Mouse (Mus musculus): ENCODE data around the gene Nell2. TPM values are rescaled to one million over a fixed set of nuclear protein-coding genes. Genes with fewer than 3 reads are reported as not detected.
"Not testable (repeated sequence)": the region's sequence is repeated elsewhere in the genome, so short reads cannot be mapped to it uniquely, and the experiment has no call there.

Nell2 gene
- polyA plus RNA-seq, 1 experiment from 2014 or later, result 0.17 TPM

- Histone ChIP-seq H3K4me1 (ENCODE audit: insufficient read depth, low read depth, low read length) (no peaks in the 10 kb centered on the region), H3K9ac (replicated peaks; ENCODE audit: low read depth) (no peak overlapping the region), H3K27ac (ENCODE audit: low read length) (no peak overlapping the region), H3K4me3 (ENCODE audit: low read depth, low read length) (no peak overlapping the region), H3K9me3 (ENCODE audit: low read length) (no peaks in the 10 kb centered on the region), H3K27me3 (replicated peaks; ENCODE audit: insufficient read depth, low read length) (peaks cover 25% of the 10 kb centered on the region), H3K36me3 (ENCODE audit: insufficient read depth, low read length) (no peaks in the 10 kb centered on the region), H3K4me2 (replicated peaks; ENCODE audit: low read depth, low read length) (no peak overlapping the region)
- TF ChIP-seq EP300 (IDR thresholded peaks at IDR 0.05), result no peak
- TF ChIP-seq CTCF (IDR thresholded peaks at IDR 0.05), result peak; percentile 51
- WGBS, result 9% methylated on average over 5 of the region's 5 CpGs
- ATAC-seq, result no peak
- DNase-seq (ENCODE audit: low spot score), result peak; percentile 8
These were observed 2.4 kb downstream of the Nell2 start for GRCm38 (mm10) chr15:95525997-95526396.

DNA sequence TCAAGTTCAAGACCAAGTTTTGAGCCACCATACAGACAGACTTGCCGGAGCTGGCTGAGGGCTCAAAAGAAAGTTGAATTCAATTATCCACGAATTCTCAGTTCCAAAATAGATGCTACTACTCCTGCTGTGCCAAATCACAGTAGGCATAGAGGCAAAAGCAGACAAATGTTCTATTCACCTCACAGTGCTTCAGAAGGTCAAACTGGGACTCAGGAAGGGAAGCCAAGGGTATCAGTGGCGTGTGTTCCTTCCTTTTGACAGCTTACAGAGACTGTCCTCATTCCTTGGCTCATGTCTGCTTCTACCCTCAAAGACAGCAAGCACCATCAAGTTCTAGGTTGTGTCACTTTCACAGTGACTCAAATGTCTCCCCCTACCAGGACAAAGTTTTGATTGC, 10.2 kb downstream of the Nell2 start:
- Histone ChIP-seq H3K36me3 (ENCODE audit: insufficient read depth, low read length) (no peaks in the 10 kb centered on the region), H3K9ac (replicated peaks; ENCODE audit: low read depth) (no peak overlapping the region), H3K4me3 (ENCODE audit: low read depth, low read length) (no peak overlapping the region), H3K9me3 (ENCODE audit: low read length) (no peaks in the 10 kb centered on the region), H3K27me3 (replicated peaks; ENCODE audit: insufficient read depth, low read length) (no peaks in the 10 kb centered on the region), H3K27ac (ENCODE audit: low read length) (no peak overlapping the region), H3K4me2 (replicated peaks; ENCODE audit: low read depth, low read length) (no peak overlapping the region), H3K4me1 (ENCODE audit: insufficient read depth, low read depth, low read length) (no peaks in the 10 kb centered on the region)
- no peak for DNase-seq (ENCODE audit: low spot score)
- ATAC-seq, result no peak
- no peak for TF ChIP-seq CTCF (IDR thresholded peaks at IDR 0.05)
- no peak for TF ChIP-seq EP300 (IDR thresholded peaks at IDR 0.05)
- 69% methylated on average over 3 of the region's 3 CpGs for WGBS

- ATAC-seq; DNase-seq (ENCODE audit: low spot score); H3K9me3 ChIP-seq (ENCODE audit: low read length); H3K36me3 ChIP-seq (ENCODE audit: insufficient read depth, low read length); H3K27ac ChIP-seq (ENCODE audit: low read length); H3K4me1 ChIP-seq (ENCODE audit: insufficient read depth, low read depth, low read length); H3K4me2 ChIP-seq (replicated peaks; ENCODE audit: low read depth, low read length); H3K4me3 ChIP-seq (ENCODE audit: low read depth, low read length); H3K27me3 ChIP-seq (replicated peaks; ENCODE audit: insufficient read depth, low read length); H3K9ac ChIP-seq (replicated peaks; ENCODE audit: low read depth): not testable (repeated sequence)
- 55% methylated on average over 2 of the region's 2 CpGs for WGBS
These were observed 15.1 kb downstream of the Nell2 start for GRCm38 (mm10) chr15:95513306-95513705.

DNA sequence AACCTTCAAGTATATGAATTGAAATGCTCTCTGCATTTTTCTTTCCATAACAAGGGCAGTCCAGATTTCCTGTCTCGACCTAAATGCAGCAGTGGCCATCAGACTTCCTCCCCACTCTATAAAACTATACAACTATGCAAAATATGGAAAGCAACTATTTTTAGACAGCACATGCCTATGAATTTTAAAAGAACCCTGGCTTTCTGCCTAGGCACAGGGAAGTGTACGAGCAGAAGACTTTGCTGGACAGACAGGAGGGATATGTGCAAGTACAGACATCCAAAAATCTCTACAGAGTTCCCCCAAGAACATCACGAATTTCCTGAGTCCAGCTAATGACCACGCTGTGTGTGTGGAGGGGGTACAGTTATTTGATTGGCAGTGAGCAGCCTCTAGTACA, 32.7 kb downstream of the Nell2 start:
- no peak for DNase-seq (ENCODE audit: low spot score)
- 54% methylated on average over 4 of the region's 4 CpGs for WGBS
- TF ChIP-seq EP300 (IDR thresholded peaks at IDR 0.05) (no peak), CTCF (IDR thresholded peaks at IDR 0.05) (no peak)

DNA sequence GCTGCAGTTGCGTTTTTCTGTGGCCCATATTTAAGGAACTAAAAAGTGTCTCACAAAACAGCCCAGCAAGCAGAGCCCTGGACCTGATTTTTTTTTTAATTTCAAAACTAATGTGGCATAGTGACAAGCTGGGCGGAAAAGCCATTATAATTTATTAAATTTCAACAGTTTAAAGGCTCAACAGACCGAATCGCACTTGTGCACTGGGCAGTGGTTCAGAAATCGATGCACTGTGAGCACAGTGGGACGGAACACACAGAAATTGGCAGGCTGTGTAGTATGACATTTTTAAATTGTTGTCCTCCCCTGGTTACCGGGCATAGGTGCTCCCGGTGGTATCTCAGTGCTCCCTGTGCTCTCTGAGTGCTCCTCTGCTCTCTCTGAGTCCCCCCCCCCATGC, 33.2 kb downstream of the Nell2 start:
- Histone ChIP-seq H3K9me3 (ENCODE audit: low read length) (no peaks in the 10 kb centered on the region), H3K27me3 (replicated peaks; ENCODE audit: insufficient read depth, low read length) (no peaks in the 10 kb centered on the region), H3K4me1 (ENCODE audit: insufficient read depth, low read depth, low read length) (no peaks in the 10 kb centered on the region), H3K4me2 (replicated peaks; ENCODE audit: low read depth, low read length) (no peak overlapping the region), H3K4me3 (ENCODE audit: low read depth, low read length) (no peak overlapping the region), H3K27ac (ENCODE audit: low read length) (no peak overlapping the region), H3K36me3 (ENCODE audit: insufficient read depth, low read length) (no peaks in the 10 kb centered on the region), H3K9ac (replicated peaks; ENCODE audit: low read depth) (no peak overlapping the region)
- ATAC-seq, result no peak
- TF ChIP-seq EP300 (IDR thresholded peaks at IDR 0.05) (no peak), CTCF (IDR thresholded peaks at IDR 0.05) (no peak)
- no peak for DNase-seq (ENCODE audit: low spot score)
- WGBS, result 85% methylated on average over 8 of the region's 8 CpGs

More for the DNA sequence above, 32.7 kb downstream of the Nell2 start:
- H3K9me3 ChIP-seq (ENCODE audit: low read length), result no peaks in the 10 kb centered on the region
- no peaks in the 10 kb centered on the region for H3K27me3 ChIP-seq (replicated peaks; ENCODE audit: insufficient read depth, low read length)
- no peak for ATAC-seq
- H3K4me3 ChIP-seq (ENCODE audit: low read depth, low read length), result no peak overlapping the region
- no peak overlapping the region for H3K9ac ChIP-seq (replicated peaks; ENCODE audit: low read depth)
- no peaks in the 10 kb centered on the region for H3K36me3 ChIP-seq (ENCODE audit: insufficient read depth, low read length)
- H3K27ac ChIP-seq (ENCODE audit: low read length), result no peak overlapping the region
- H3K4me1 ChIP-seq (ENCODE audit: insufficient read depth, low read depth, low read length), result no peaks in the 10 kb centered on the region
- no peak overlapping the region for H3K4me2 ChIP-seq (replicated peaks; ENCODE audit: low read depth, low read length)

GRCm38 (mm10) chr15:95492201-95492600, 36.2 kb downstream of the Nell2 start:
- H3K9me3 ChIP-seq (ENCODE audit: low read length), result no peaks in the 10 kb centered on the region
- no peak overlapping the region for H3K4me3 ChIP-seq (ENCODE audit: low read depth, low read length)
- DNase-seq (ENCODE audit: low spot score), result no peak
- no peak for TF ChIP-seq CTCF (IDR thresholded peaks at IDR 0.05)
- no peak for TF ChIP-seq EP300 (IDR thresholded peaks at IDR 0.05)
- no peaks in the 10 kb centered on the region for H3K4me1 ChIP-seq (ENCODE audit: insufficient read depth, low read depth, low read length)
- no peak for ATAC-seq
- no peak overlapping the region for H3K27ac ChIP-seq (ENCODE audit: low read length)
- H3K4me2 ChIP-seq (replicated peaks; ENCODE audit: low read depth, low read length), result no peak overlapping the region
- H3K36me3 ChIP-seq (ENCODE audit: insufficient read depth, low read length), result no peaks in the 10 kb centered on the region
- 49% methylated on average over 5 of the region's 5 CpGs for WGBS
- H3K27me3 ChIP-seq (replicated peaks; ENCODE audit: insufficient read depth, low read length), result no peaks in the 10 kb centered on the region
- H3K9ac ChIP-seq (replicated peaks; ENCODE audit: low read depth), result no peak overlapping the region

GRCm38 (mm10) chr15:95489174-95489573, 39.2 kb downstream of the Nell2 start:
- no peak for ATAC-seq
- no peaks in the 10 kb centered on the region for H3K4me1 ChIP-seq (ENCODE audit: insufficient read depth, low read depth, low read length)
- H3K27ac ChIP-seq (ENCODE audit: low read length), result no peak overlapping the region
- H3K9ac ChIP-seq (replicated peaks; ENCODE audit: low read depth), result no peak overlapping the region
- DNase-seq (ENCODE audit: low spot score), result no peak
- H3K9me3 ChIP-seq (ENCODE audit: low read length), result no peaks in the 10 kb centered on the region
- WGBS, result 80% methylated on average over 4 of the region's 4 CpGs
- H3K27me3 ChIP-seq (replicated peaks; ENCODE audit: insufficient read depth, low read length), result no peaks in the 10 kb centered on the region
- no peaks in the 10 kb centered on the region for H3K36me3 ChIP-seq (ENCODE audit: insufficient read depth, low read length)
- H3K4me2 ChIP-seq (replicated peaks; ENCODE audit: low read depth, low read length), result no peak overlapping the region
- no peak overlapping the region for H3K4me3 ChIP-seq (ENCODE audit: low read depth, low read length)
- TF ChIP-seq CTCF (IDR thresholded peaks at IDR 0.05), result no peak
- no peak for TF ChIP-seq EP300 (IDR thresholded peaks at IDR 0.05)

Data from lung, postnatal 0 days (tissue).